Mouse (Mus musculus) intestine, embryonic 16.5 days (tissue): ENCODE results near the gene Adora2a. TPM values are rescaled to one million over a fixed set of nuclear protein-coding genes. Genes with fewer than 3 reads are reported as not detected.

Experiments used
- polyA plus RNA-seq: library from polyadenylated mRNA; unstranded; fragments of >200 nt; fragmentation: Nextera tagmentation; extraction: Ambion mirVana; gene quantifications from 2 replicates; pipeline ENCODE4 v1.2.1, GENCODE M21; 2015

Gene Adora2a
- polyA plus RNA-seq, 1 experiment from 2014 or later = 3.2 TPM

Other genes with a start within 250 kb of the Adora2a start
- 22.1 and 23.1 TPM in 2 replicates for gene Specc1l, start 104.8 kb upstream of the Adora2a start, polyA plus RNA-seq
- 0.98 and 1.8 TPM in 2 replicates for gene Upb1, start 84.2 kb downstream of the Adora2a start, polyA plus RNA-seq
- 136 and 144 TPM in 2 replicates for gene Snrpd3, start 200.7 kb downstream of the Adora2a start, polyA plus RNA-seq
- 55.5 and 63.0 TPM in 2 replicates for gene Gucd1, start 201.1 kb downstream of the Adora2a start, polyA plus RNA-seq
- gene Lrrc75b, start 243.5 kb downstream of the Adora2a start, polyA plus RNA-seq = 1.9 and 2.7 TPM in 2 replicates
- gene Ggt1, start 244.7 kb downstream of the Adora2a start, polyA plus RNA-seq = 115 and 144 TPM in 2 replicates